Comparison of ENCODE assay signal across 23 mouse cellular contexts in the genomic region with DNA sequence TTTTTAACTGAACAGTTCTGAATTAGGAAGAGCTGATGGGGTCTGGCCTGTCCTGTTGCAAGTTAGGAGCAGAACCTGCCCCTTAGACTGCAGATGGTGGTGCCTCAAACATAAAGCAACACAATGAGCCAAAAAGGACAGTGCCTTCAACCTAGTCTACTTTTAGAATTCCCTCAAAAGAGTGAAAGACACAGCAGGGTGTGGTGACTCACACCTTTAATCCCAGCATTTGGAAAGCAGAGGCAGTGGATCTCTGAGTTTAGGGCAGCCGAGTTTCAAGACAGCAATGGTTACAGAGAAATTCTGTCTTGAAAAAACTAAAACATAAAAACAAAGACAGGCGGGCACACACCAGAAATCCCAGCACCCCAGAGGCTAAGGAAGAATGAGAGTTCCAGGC.
"Had no signal": no experiment of that assay in that cellular context is flagged by ENCODE, and none has a peak within 500 bp of the region (broad histone marks: within the 10 kb centered on the region; RNA-seq: fewer than 3 reads in every experiment).

No protein-coding gene starts in this region.

- ATAC-seq: intestine, embryonic 16.5 days; liver, postnatal 0 days had no signal

- H3K27ac ChIP-seq: left cerebral cortex, adult 2 months; limb, embryonic 12.5 days; limb, embryonic 15.5 days; liver, embryonic 14.5 days; neural tube, embryonic 12.5 days; neural tube, embryonic 15.5 days; stomach, postnatal 0 days had no signal

- H3K4me1 ChIP-seq: limb, embryonic 12.5 days; limb, embryonic 15.5 days; neural tube, embryonic 15.5 days had no signal

- DNase-seq: kidney, adult 18-20 months; kidney, adult 9 months; kidney, postnatal 14 days; liver, postnatal 0 days; lung, embryonic 14.5 days; lung, postnatal 10 days; lung, postnatal 36 days; midbrain, embryonic 14.5 days; retina, postnatal 1 day; right cerebral cortex, postnatal 14 days; right cerebral cortex, postnatal 4 days; thymus, postnatal 25 days had no signal

- H3K27me3 ChIP-seq: limb, embryonic 12.5 days; limb, embryonic 15.5 days; megakaryocyte, embryonic 14.5 days; neural tube, embryonic 12.5 days; neural tube, embryonic 15.5 days had no signal

- H3K9ac ChIP-seq: limb, embryonic 12.5 days; limb, embryonic 15.5 days; liver, embryonic 14.5 days; liver, postnatal 0 days; lung, embryonic 14.5 days; neural tube, embryonic 15.5 days had no signal

- H3K4me2 ChIP-seq: limb, embryonic 12.5 days; limb, embryonic 15.5 days; liver, embryonic 11.5 days; lung, embryonic 14.5 days; neural tube, embryonic 12.5 days; neural tube, embryonic 15.5 days had no signal

- H3K4me3 ChIP-seq: left cerebral cortex, adult 2 months; limb, embryonic 12.5 days; limb, embryonic 15.5 days; megakaryocyte, embryonic 14.5 days; midbrain, embryonic 10.5 days; neural tube, embryonic 12.5 days; neural tube, embryonic 15.5 days had no signal

- H3K9me3 ChIP-seq: limb, embryonic 12.5 days; limb, embryonic 15.5 days; megakaryocyte, embryonic 14.5 days; midbrain, embryonic 10.5 days; neural tube, embryonic 12.5 days; neural tube, embryonic 15.5 days had no signal
